Mouse (Mus musculus) forebrain, embryonic 14.5 days (tissue): ENCODE results near the gene Tmem108. TPM values are rescaled to one million over a fixed set of nuclear protein-coding genes. Genes with fewer than 3 reads are reported as not detected.
A peak's percentile ranks its signal among the peaks of the same experiment; 100 is the strongest.

Experiments used
- ATAC-seq: fragments of 200-750 bp; cut with Nextera tagmentation; 2 replicates; pipeline ENCODE4 v1.8.0; 2017; ENCODE audit warnings: mild to moderate bottlenecking, moderate library complexity
- DNase-seq: peaks from one replicate; pipeline ENCODE4 v3.0.0-alpha.2; 2015; ENCODE audit warnings: low spot score
- H3K27ac ChIP-seq: fragments of 300-500 bp; sonication (generic); 2 replicates; pipeline ENCODE4 v1.5.1; 2014; ENCODE audit warnings: low read depth, mild to moderate bottlenecking, control low read depth, low read length, moderate library complexity
- H3K27me3 ChIP-seq: fragments of 300-500 bp; sonication (generic); replicated peaks from 2 replicates; pipeline ENCODE4 v1.6.1; 2014; ENCODE audit warnings: low read length, control low read depth, mixed read lengths; ENCODE audit not compliant: control insufficient read depth, insufficient read depth
- H3K36me3 ChIP-seq: fragments of 300-500 bp; sonication (generic); 2 replicates; pipeline ENCODE4 v1.6.1; 2014; ENCODE audit warnings: low read length, control low read depth; ENCODE audit not compliant: control insufficient read depth, insufficient read depth
- H3K4me1 ChIP-seq: fragments of 300-500 bp; sonication (generic); 2 replicates; pipeline ENCODE4 v1.6.1; 2014; ENCODE audit warnings: antibody characterized with exemption, low read length, control low read depth; ENCODE audit not compliant: control insufficient read depth, insufficient read depth
- H3K4me2 ChIP-seq: fragments of 300-500 bp; sonication (generic); 2 replicates; pipeline ENCODE4 v1.6.1; 2014; ENCODE audit warnings: mild to moderate bottlenecking, control low read depth, low read length
- H3K4me3 ChIP-seq: fragments of 300-500 bp; sonication (generic); 2 replicates; pipeline ENCODE4 v1.5.1; 2014; ENCODE audit warnings: low read depth, low read length, control low read depth
- H3K9ac ChIP-seq: fragments of 300-500 bp; sonication (generic); 2 replicates; pipeline ENCODE4 v1.6.1; 2014; ENCODE audit warnings: mild to moderate bottlenecking, low read length, control low read depth, moderate library complexity
- H3K9me3 ChIP-seq: fragments of 300-500 bp; sonication (generic); replicated peaks from 2 replicates; pipeline ENCODE4 v1.6.1; 2016; ENCODE audit warnings: low read length, control low read depth, mixed read lengths; ENCODE audit not compliant: control insufficient read depth
- WGBS: fragments of 180-500 bp; shearing (Covaris S2); extraction: QIAGEN DNeasy Blood & Tissue Kit; methylation state at CpG from one replicate; pipeline ENCODE4 v1.1.7; 2014; 5-methylcytosine and 5-hydroxymethylcytosine counted together
- polyA plus RNA-seq: library from polyadenylated mRNA; unstranded; fragments of >200 nt; fragmentation: Nextera tagmentation; extraction: Ambion mirVana; gene quantifications from 2 replicates; pipeline ENCODE4 v1.2.1, GENCODE M21; 2014

Tmem108 gene
- polyA plus RNA-seq, 1 experiment from 2014 or later, result 41.5 TPM

GRCm38 (mm10) chr9:103603792-103604191, 157.8 kb downstream of the Tmem108 start:
- DNase-seq (no peak), ATAC-seq (no peak)
- Histone ChIP-seq H3K4me3 (no peak overlapping the region), H3K9ac (no peak overlapping the region), H3K4me2 (no peak overlapping the region), H3K9me3 (no peaks in the 10 kb centered on the region), H3K4me1 (peaks cover 6% of the 10 kb centered on the region), H3K27ac (no peak overlapping the region), H3K36me3 (no peaks in the 10 kb centered on the region), H3K27me3 (no peaks in the 10 kb centered on the region)
- whole genome bisulfite sequencing, result 79% methylated on average over 6 of the region's 6 CpGs

DNA sequence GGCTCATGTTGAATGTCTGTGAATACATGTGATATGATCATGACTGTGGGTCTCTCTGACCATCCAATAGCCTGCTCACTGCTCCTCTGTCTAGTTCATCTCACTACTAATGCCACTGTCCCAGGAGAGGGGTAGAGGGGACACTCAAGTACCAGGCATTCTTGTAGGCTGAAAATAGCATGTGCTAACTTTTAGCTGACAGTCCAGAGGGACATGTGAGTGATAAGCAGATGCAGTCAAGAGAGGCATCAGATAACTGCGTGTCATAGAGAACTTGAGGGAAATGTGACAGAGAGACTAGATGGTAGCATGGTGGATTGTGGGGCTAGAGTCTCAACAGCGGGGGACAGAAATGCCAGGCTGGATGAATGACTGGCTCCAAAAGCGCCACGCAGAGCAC, 159.8 kb downstream of the Tmem108 start:
- H3K9ac ChIP-seq, result no peak overlapping the region
- whole genome bisulfite sequencing, result 92% methylated on average over 4 of the region's 4 CpGs
- H3K9me3 ChIP-seq, result no peaks in the 10 kb centered on the region
- ATAC-seq (no peak), DNase-seq (no peak)
- no peak overlapping the region for H3K27ac ChIP-seq
- no peak overlapping the region for H3K4me2 ChIP-seq
- H3K27me3 ChIP-seq, result no peaks in the 10 kb centered on the region
- no peak overlapping the region for H3K4me3 ChIP-seq
- no peaks in the 10 kb centered on the region for H3K4me1 ChIP-seq
- H3K36me3 ChIP-seq, result no peaks in the 10 kb centered on the region

- Histone ChIP-seq H3K36me3 (no peaks in the 10 kb centered on the region), H3K9me3 (no peaks in the 10 kb centered on the region), H3K9ac (no peak overlapping the region), H3K4me1 (no peaks in the 10 kb centered on the region), H3K27ac (no peak overlapping the region), H3K4me2 (no peak overlapping the region), H3K4me3 (no peak overlapping the region), H3K27me3 (no peaks in the 10 kb centered on the region)
- 60% methylated on average over 3 of the region's 3 CpGs for WGBS
- DNase-seq, result no peak
- no peak for ATAC-seq
Measured at GRCm38 (mm10) chr9:103600834-103601233, 160.8 kb downstream of the Tmem108 start.

DNA sequence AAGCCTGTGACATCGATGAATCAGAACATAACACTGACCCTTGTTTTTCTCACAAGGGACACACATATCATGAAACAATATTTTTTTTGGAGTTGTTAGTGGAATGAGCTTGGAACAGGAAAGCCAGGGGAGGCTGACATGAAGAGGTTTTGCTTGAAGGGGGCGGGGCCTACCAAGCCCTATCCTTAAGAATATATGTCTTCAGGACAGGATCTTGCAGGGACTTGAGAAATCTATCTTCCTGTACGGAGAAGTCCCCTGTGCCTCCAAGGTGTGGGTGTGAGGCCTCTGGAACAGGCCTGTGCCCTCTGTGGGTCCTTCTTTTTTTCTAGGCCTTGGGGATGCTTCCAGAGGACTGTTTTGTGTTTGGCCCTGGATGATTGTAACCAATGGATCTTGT, 161.7 kb downstream of the Tmem108 start:
- Histone ChIP-seq H3K36me3 (no peaks in the 10 kb centered on the region), H3K4me3 (no peak overlapping the region), H3K4me2 (no peak overlapping the region), H3K9ac (no peak overlapping the region), H3K27me3 (no peaks in the 10 kb centered on the region), H3K4me1 (peaks cover 8% of the 10 kb centered on the region), H3K9me3 (no peaks in the 10 kb centered on the region), H3K27ac (no peak overlapping the region)
- WGBS, result 92% methylated on average over 3 of the region's 3 CpGs
- no peak for DNase-seq
- no peak for ATAC-seq

DNA sequence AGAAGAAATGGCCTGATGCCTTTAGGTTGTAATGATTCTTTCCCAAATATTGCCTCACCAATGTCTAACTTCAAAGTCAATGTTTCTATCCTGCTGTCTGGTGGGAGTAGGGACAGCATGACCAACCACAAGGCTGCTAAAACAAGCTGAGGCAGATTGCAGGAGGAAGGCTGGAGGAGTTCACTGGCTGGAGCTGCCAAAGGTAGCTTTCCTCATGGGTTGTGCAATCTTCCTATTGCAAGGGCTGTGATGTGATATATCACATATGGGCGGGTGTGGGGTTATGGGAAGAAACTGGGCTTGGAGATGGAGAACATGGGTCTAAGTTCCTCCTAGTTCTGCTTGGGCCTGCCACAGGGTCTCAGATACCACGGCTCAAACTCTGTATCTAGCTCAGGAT, 163.8 kb downstream of the Tmem108 start:
- 94% methylated on average over 2 of the region's 2 CpGs for WGBS
- H3K4me1 ChIP-seq, result peaks cover 16% of the 10 kb centered on the region
- H3K4me3 ChIP-seq, result no peak overlapping the region
- H3K36me3 ChIP-seq, result no peaks in the 10 kb centered on the region
- no peak overlapping the region for H3K27ac ChIP-seq
- ATAC-seq, result no peak
- H3K4me2 ChIP-seq, result no peak overlapping the region
- no peak for DNase-seq
- no peaks in the 10 kb centered on the region for H3K27me3 ChIP-seq
- no peak overlapping the region for H3K9ac ChIP-seq
- H3K9me3 ChIP-seq, result no peaks in the 10 kb centered on the region

DNA sequence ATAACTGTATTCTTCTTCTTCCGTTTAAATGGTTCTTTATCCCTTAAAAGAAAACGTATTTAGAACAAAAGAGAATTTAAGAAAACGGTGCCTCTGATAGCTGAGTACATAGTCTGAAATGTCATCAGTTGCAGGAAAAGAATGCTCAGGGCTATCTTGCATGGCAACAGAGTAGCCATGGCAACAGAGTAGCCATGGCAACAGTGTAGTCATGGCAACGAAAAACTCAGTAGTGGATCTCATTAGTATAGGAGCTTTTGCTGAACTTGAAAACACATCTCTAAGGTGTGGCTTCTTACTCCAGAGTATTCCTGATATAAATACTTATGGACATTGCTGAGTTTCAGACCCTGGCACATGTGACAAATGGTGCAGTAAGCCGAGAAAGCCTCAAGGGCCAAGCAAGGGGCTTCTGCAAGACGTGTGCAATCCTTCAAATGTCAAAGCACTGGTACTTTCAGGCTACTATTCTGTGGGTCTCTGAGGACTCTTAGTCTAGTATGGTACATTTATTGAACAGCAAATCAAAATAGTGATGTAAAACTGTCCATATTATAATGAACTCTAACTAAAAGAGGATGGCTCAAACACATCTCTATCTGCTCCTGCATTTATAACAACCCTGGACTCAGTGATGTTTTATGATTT, 166.3 kb downstream of the Tmem108 start:
- ATAC-seq (peak; percentile 96), DNase-seq (peak; percentile 97)
- Histone ChIP-seq H3K27ac (no peak overlapping the region; the same call in 1 of the 2 replicates), H3K4me3 (no peak overlapping the region), H3K9ac (no peak overlapping the region), H3K4me1 (peaks cover 16% of the 10 kb centered on the region), H3K9me3 (no peaks in the 10 kb centered on the region), H3K36me3 (no peaks in the 10 kb centered on the region), H3K27me3 (no peaks in the 10 kb centered on the region), H3K4me2 (no peak overlapping the region)
- WGBS, result 16% methylated on average over 6 of the region's 6 CpGs

GRCm38 (mm10) chr9:103594423-103595189, 167.0 kb downstream of the Tmem108 start:
- Histone ChIP-seq H3K9ac (no peak overlapping the region), H3K4me1 (peaks cover 16% of the 10 kb centered on the region), H3K27ac (peak overlapping the region; percentile 59), H3K4me3 (no peak overlapping the region), H3K4me2 (no peak overlapping the region), H3K36me3 (no peaks in the 10 kb centered on the region), H3K9me3 (no peaks in the 10 kb centered on the region), H3K27me3 (no peaks in the 10 kb centered on the region)
- 81% methylated on average over 7 of the region's 7 CpGs for WGBS
- ATAC-seq (no peak; the same call in 1 of the 2 replicates), DNase-seq (no peak)

- H3K27me3 ChIP-seq, result no peaks in the 10 kb centered on the region
- H3K4me3 ChIP-seq, result no peak overlapping the region
- no peak overlapping the region for H3K27ac ChIP-seq
- no peak for ATAC-seq
- H3K9ac ChIP-seq, result no peak overlapping the region
- no peak for DNase-seq
- no peak overlapping the region for H3K4me2 ChIP-seq
- no peaks in the 10 kb centered on the region for H3K36me3 ChIP-seq
- H3K9me3 ChIP-seq, result no peaks in the 10 kb centered on the region
- H3K4me1 ChIP-seq, result peaks cover 16% of the 10 kb centered on the region
- 67% methylated on average over 4 of the region's 4 CpGs for WGBS
Measured at GRCm38 (mm10) chr9:103593079-103593478, 168.6 kb downstream of the Tmem108 start.

DNA sequence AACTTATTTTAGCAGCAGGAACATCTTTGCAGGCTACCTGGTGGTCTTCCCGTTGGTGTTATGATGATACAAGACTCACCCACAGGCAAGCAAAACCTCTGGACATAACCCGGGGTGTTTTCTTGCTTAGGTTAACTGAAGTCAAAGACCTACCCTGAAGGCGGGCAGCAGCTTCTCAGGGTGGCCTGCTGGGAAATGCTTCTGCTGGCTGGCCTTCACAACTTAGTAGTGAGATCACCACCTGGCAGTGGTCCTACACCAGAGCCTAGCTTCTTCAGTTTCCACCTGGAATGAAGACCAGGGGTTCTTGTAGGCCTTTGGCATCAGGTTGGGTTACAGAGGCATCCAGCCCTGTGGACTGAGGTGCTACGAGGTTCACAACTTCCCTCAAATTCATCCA, 169.7 kb downstream of the Tmem108 start:
- H3K27ac ChIP-seq, result no peak overlapping the region
- whole genome bisulfite sequencing, result 92% methylated on average over 4 of the region's 4 CpGs
- no peaks in the 10 kb centered on the region for H3K27me3 ChIP-seq
- no peaks in the 10 kb centered on the region for H3K36me3 ChIP-seq
- H3K4me3 ChIP-seq, result no peak overlapping the region
- no peak overlapping the region for H3K9ac ChIP-seq
- H3K4me2 ChIP-seq, result no peak overlapping the region
- DNase-seq (no peak), ATAC-seq (no peak)
- no peaks in the 10 kb centered on the region for H3K9me3 ChIP-seq
- H3K4me1 ChIP-seq, result peaks cover 16% of the 10 kb centered on the region
